Mouse (Mus musculus) G1E (cell line): ENCODE data around the gene Galp.

Experiments used
- CTCF ChIP-seq: IDR thresholded peaks from 2 replicates; pipeline ENCODE4 v1.5.1; 2012; ENCODE audit warnings: low read depth, low read length, inconsistent platforms, mixed read lengths
- TAL1 ChIP-seq: conservative IDR thresholded peaks from 2 replicates; pipeline ENCODE4 v1.6.1; 2012; ENCODE audit warnings: low read depth, low read length, inconsistent platforms, mixed read lengths

- TF ChIP-seq CTCF: no peak
- TF ChIP-seq TAL1: no peak
Observed at GRCm38 (mm10) chr7:6153131-6153530, 43.8 kb upstream of the Galp start.
